Mouse (Mus musculus): ENCODE data around the gene 4931414P19Rik. TPM values are rescaled to one million over a fixed set of nuclear protein-coding genes. Genes with fewer than 3 reads are reported as not detected.

The 4931414P19Rik gene
- polyA plus RNA-seq, 1 experiment from 2014 or later = 4.8 TPM

GRCm38 (mm10) chr14:54575031-54575430, 30.8 kb downstream of the 4931414P19Rik start:
- WGBS = 3% methylated on average over 8 of the region's 8 CpGs
- no peak for ATAC-seq (ENCODE audit: low read depth)
- peaks cover 23% of the 10 kb centered on the region for H3K4me1 ChIP-seq (ENCODE audit: control insufficient read depth, insufficient read depth, low read length)

GRCm38 (mm10) chr14:54574253-54574652, 31.5 kb downstream of the 4931414P19Rik start:
- peak overlapping the region; percentile 84 for H3K9ac ChIP-seq (ENCODE audit: low read depth, low read length)
- DNase-seq (ENCODE audit: low spot score) (peak; percentile 86), ATAC-seq (ENCODE audit: low read depth) (peak; percentile 50)
- peaks cover 41% of the 10 kb centered on the region for H3K36me3 ChIP-seq (ENCODE audit: control insufficient read depth, insufficient read depth, low read length)
- H3K9me3 ChIP-seq (ENCODE audit: control insufficient read depth, low read length) = no peaks in the 10 kb centered on the region
- H3K4me3 ChIP-seq (ENCODE audit: low read depth, low read length) = peak overlapping the region; percentile 72
- peak overlapping the region; percentile 75 for H3K27ac ChIP-seq (replicated peaks; ENCODE audit: low read depth, low read length)
- peak overlapping the region; percentile 89 for H3K4me2 ChIP-seq (ENCODE audit: low read depth, low read length)
- H3K27me3 ChIP-seq (replicated peaks; ENCODE audit: control insufficient read depth, insufficient read depth, low read length) = no peaks in the 10 kb centered on the region
- 7% methylated on average over 4 of the region's 4 CpGs for WGBS
- H3K4me1 ChIP-seq (ENCODE audit: control insufficient read depth, insufficient read depth, low read length) = peaks cover 23% of the 10 kb centered on the region

More at GRCm38 (mm10) chr14:54575031-54575430, 30.8 kb downstream of the 4931414P19Rik start:
- peak overlapping the region; percentile 72 for H3K4me3 ChIP-seq (ENCODE audit: low read depth, low read length)
- no peaks in the 10 kb centered on the region for H3K9me3 ChIP-seq (ENCODE audit: control insufficient read depth, low read length)
- H3K27ac ChIP-seq (replicated peaks; ENCODE audit: low read depth, low read length) = peak overlapping the region; percentile 75
- peak overlapping the region; percentile 89 for H3K4me2 ChIP-seq (ENCODE audit: low read depth, low read length)
- peaks cover 35% of the 10 kb centered on the region for H3K36me3 ChIP-seq (ENCODE audit: control insufficient read depth, insufficient read depth, low read length)
- H3K27me3 ChIP-seq (replicated peaks; ENCODE audit: control insufficient read depth, insufficient read depth, low read length) = no peaks in the 10 kb centered on the region
- no peak for DNase-seq (ENCODE audit: low spot score)
- peak overlapping the region; percentile 84 for H3K9ac ChIP-seq (ENCODE audit: low read depth, low read length)

- peaks cover 53% of the 10 kb centered on the region for H3K36me3 ChIP-seq (ENCODE audit: control insufficient read depth, insufficient read depth, low read length)
These were observed 32.7 kb downstream of the 4931414P19Rik start for GRCm38 (mm10) chr14:54572790-54573736.

GRCm38 (mm10) chr14:54572122-54572521, 33.7 kb downstream of the 4931414P19Rik start:
- Histone ChIP-seq H3K4me2 (ENCODE audit: low read depth, low read length) (peak overlapping the region; percentile 89; the same call in 1 of the 2 replicates), H3K9me3 (ENCODE audit: control insufficient read depth, low read length) (no peaks in the 10 kb centered on the region), H3K36me3 (ENCODE audit: control insufficient read depth, insufficient read depth, low read length) (peaks cover 62% of the 10 kb centered on the region), H3K9ac (ENCODE audit: low read depth, low read length) (peak overlapping the region; percentile 23; the same call in 1 of the 2 replicates), H3K27ac (replicated peaks; ENCODE audit: low read depth, low read length) (peak overlapping the region; percentile 63; the same call in 1 of the 2 replicates), H3K4me3 (ENCODE audit: low read depth, low read length) (peak overlapping the region; percentile 72; the same call in 1 of the 2 replicates), H3K4me1 (ENCODE audit: control insufficient read depth, insufficient read depth, low read length) (peaks cover 23% of the 10 kb centered on the region), H3K27me3 (replicated peaks; ENCODE audit: control insufficient read depth, insufficient read depth, low read length) (no peaks in the 10 kb centered on the region)
- ATAC-seq (ENCODE audit: low read depth) = no peak
- DNase-seq (ENCODE audit: low spot score) = no peak
- WGBS = 55% methylated on average over 4 of the region's 4 CpGs

More at GRCm38 (mm10) chr14:54572790-54573736, 32.7 kb downstream of the 4931414P19Rik start:
- Histone ChIP-seq H3K9me3 (ENCODE audit: control insufficient read depth, low read length) (no peaks in the 10 kb centered on the region), H3K27ac (replicated peaks; ENCODE audit: low read depth, low read length) (peak overlapping the region; percentile 63; the same call in 1 of the 2 replicates), H3K9ac (ENCODE audit: low read depth, low read length) (peak overlapping the region; percentile 84), H3K27me3 (replicated peaks; ENCODE audit: control insufficient read depth, insufficient read depth, low read length) (no peaks in the 10 kb centered on the region), H3K4me3 (ENCODE audit: low read depth, low read length) (peak overlapping the region; percentile 72), H3K4me1 (ENCODE audit: control insufficient read depth, insufficient read depth, low read length) (peaks cover 23% of the 10 kb centered on the region), H3K4me2 (ENCODE audit: low read depth, low read length) (peak overlapping the region; percentile 89)
- DNase-seq (ENCODE audit: low spot score) (peak; percentile 89), ATAC-seq (ENCODE audit: low read depth) (peak; percentile 31)
- WGBS = 11% methylated on average over 11 of the region's 14 CpGs

GRCm38 (mm10) chr14:54569451-54570392, 36.1 kb downstream of the 4931414P19Rik start:
- ATAC-seq (ENCODE audit: low read depth) = no peak
- Histone ChIP-seq H3K9me3 (ENCODE audit: control insufficient read depth, low read length) (no peaks in the 10 kb centered on the region), H3K27me3 (replicated peaks; ENCODE audit: control insufficient read depth, insufficient read depth, low read length) (no peaks in the 10 kb centered on the region), H3K27ac (replicated peaks; ENCODE audit: low read depth, low read length) (no peak overlapping the region), H3K4me2 (ENCODE audit: low read depth, low read length) (no peak overlapping the region), H3K36me3 (ENCODE audit: control insufficient read depth, insufficient read depth, low read length) (peaks cover 72% of the 10 kb centered on the region), H3K4me1 (ENCODE audit: control insufficient read depth, insufficient read depth, low read length) (peaks cover 19% of the 10 kb centered on the region), H3K9ac (ENCODE audit: low read depth, low read length) (no peak overlapping the region), H3K4me3 (ENCODE audit: low read depth, low read length) (no peak overlapping the region)
- WGBS = 47% methylated on average over 17 of the region's 17 CpGs
- no peak for DNase-seq (ENCODE audit: low spot score)

- no peak for ATAC-seq (ENCODE audit: low read depth)
- Histone ChIP-seq H3K27me3 (replicated peaks; ENCODE audit: control insufficient read depth, insufficient read depth, low read length) (no peaks in the 10 kb centered on the region), H3K4me3 (ENCODE audit: low read depth, low read length) (no peak overlapping the region), H3K4me2 (ENCODE audit: low read depth, low read length) (no peak overlapping the region), H3K27ac (replicated peaks; ENCODE audit: low read depth, low read length) (no peak overlapping the region), H3K36me3 (ENCODE audit: control insufficient read depth, insufficient read depth, low read length) (peaks cover 72% of the 10 kb centered on the region), H3K9ac (ENCODE audit: low read depth, low read length) (no peak overlapping the region), H3K4me1 (ENCODE audit: control insufficient read depth, insufficient read depth, low read length) (peaks cover 15% of the 10 kb centered on the region), H3K9me3 (ENCODE audit: control insufficient read depth, low read length) (no peaks in the 10 kb centered on the region)
- WGBS = 73% methylated on average over 15 of the region's 15 CpGs
- DNase-seq (ENCODE audit: low spot score) = peak; percentile 86
These were observed 36.9 kb downstream of the 4931414P19Rik start for GRCm38 (mm10) chr14:54568694-54569414.

DNA sequence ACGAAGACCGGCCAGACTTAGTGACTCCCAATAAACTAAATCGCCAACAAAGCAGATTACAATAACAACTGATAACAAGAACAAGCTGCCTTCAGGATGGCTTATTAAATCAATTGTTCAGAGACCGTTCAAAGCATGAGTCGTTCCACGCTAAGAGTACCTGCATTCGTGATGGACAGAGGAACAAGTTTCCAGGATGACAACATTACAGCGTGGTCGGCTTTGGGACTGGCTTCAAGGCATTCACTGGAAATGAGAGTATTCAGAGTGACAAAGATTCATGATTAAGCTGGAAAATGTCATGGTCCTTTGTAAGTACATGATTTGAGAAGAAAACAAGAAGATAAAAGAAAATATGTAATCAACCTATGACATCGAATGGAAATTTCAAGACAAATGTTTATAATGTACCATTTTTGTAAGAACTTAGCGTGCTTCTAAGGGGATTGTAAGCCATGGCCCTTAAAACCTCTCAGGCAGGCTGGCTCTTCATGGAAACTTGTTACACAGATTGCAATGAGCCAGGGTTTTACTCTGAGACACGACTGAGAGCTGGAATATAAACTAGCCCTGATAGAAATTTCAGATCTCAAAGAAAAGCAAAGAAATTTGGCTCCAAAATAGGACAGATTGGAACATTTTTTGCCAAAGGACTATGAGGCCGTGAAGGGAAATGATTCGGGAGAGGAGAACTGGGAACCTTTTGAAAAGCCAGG, 45.1 kb downstream of the 4931414P19Rik start:
- Histone ChIP-seq H3K4me1 (ENCODE audit: control insufficient read depth, insufficient read depth, low read length) (no peaks in the 10 kb centered on the region), H3K27me3 (replicated peaks; ENCODE audit: control insufficient read depth, insufficient read depth, low read length) (no peaks in the 10 kb centered on the region), H3K9ac (ENCODE audit: low read depth, low read length) (no peak overlapping the region), H3K4me2 (ENCODE audit: low read depth, low read length) (no peak overlapping the region), H3K27ac (replicated peaks; ENCODE audit: low read depth, low read length) (no peak overlapping the region), H3K4me3 (ENCODE audit: low read depth, low read length) (no peak overlapping the region), H3K9me3 (ENCODE audit: control insufficient read depth, low read length) (no peaks in the 10 kb centered on the region), H3K36me3 (ENCODE audit: control insufficient read depth, insufficient read depth, low read length) (no peaks in the 10 kb centered on the region)
- no peak for DNase-seq (ENCODE audit: low spot score)
- WGBS = 80% methylated on average over 14 of the region's 14 CpGs
- no peak for ATAC-seq (ENCODE audit: low read depth)
